Mouse (Mus musculus): ENCODE measurements at regions not wholly inside any gene's neighbourhood (a gene's known extent, or its start where the extent isn't known, plus 50 kb on each side); places are given as distances from the start of the nearest gene placed in this dataset.

DNA sequence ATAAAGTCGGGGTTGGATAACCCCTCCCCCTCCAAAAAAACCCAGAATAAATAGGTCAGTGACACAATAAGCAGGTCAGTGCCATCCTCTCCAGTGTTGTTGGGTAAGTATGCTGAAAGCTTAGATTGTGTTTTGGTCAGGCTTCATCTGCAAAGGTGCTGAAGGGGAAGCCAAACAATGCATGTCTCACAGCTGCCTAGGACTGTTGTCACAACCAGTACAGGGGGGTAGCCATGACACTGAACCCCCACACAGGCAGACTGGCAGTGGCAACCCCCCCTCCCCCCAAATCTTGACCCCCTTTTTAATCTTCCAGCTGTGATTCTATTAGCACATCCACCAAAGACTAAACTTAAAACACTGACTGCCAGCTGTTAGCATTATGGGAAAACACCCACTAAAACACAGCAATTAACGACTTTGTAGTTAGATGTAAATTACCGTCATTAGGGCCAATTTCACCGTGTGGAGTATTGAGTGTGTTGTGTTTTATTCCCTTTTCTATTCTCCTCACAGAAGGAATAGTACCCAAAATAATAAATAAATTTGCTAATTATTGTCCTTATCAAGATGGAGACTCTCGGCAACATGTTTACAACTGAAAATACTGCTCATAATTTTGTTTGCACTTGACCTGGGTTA is 105.5 kb upstream of the Ufm1 start:
- DNase-seq (ENCODE audit: low read depth, low spot score), result no peak

DNA sequence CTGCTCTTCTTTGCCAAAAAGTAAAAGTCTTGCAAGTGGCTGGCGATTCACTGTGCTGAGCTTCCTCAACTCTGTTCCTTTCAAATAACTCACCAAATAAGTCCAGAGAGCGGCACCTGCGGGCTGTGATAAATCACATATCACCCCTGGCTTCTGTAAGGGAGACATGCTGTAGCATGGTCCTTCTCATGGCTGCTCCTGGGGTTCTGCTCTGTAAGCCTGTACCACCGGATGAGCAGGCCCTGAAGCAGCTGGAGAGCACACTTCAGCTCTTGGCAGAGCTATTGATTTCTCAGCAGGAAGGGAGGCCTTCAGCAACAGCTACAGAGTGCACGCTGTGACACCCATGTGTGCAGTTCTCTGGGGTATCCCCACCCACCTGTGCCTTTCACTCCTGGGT is 101.5 kb upstream of the Ufm1 start:
- no peak for DNase-seq (ENCODE audit: low read depth, low spot score)

DNA sequence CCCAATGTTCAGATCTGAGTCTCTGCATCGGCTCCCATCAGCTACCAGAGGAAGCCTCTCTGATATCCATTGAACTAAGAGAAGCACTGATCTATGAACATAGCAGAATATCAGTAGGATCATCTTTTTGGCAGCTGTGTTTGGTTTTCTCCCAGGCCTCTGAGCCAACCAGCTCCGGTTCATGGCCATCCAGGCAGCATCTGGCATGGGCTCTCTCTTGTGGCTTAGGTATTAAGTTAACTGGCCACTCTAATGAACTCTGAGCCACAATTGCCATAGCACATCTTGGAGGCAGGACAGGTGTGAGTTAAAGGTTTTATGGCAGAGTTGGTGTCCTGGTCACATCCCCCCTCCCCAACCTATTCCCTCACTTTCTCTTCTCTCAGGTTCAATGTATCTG is 90.2 kb upstream of the Ufm1 start:
- DNase-seq (ENCODE audit: low read depth, low spot score), result no peak

DNA sequence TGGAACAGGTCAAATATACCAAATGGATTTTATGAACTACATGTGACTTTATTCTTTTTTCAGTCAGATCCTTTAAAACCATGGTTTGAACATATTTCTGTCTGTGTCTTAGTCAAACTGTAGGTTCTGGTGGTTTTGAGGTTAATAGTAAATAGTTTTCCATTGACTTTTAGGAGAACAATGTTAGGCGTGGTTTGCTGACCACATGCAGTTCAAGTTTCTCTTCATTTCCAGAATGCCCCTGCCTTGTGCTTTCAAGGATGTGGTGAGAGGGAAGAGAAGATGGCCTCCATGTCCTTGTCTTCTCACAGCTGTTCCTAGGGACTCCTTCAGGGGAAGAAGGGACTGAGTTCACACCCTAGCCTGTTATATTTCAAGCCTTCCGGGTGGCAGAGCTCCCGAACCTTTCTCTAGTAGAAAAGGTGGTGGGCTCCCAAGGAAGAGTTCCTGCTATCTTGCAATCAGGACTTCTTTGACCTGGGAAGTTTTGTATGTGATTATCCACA is 76.1 kb upstream of the Ufm1 start:
- no peak for DNase-seq (ENCODE audit: low read depth, low spot score)

DNA sequence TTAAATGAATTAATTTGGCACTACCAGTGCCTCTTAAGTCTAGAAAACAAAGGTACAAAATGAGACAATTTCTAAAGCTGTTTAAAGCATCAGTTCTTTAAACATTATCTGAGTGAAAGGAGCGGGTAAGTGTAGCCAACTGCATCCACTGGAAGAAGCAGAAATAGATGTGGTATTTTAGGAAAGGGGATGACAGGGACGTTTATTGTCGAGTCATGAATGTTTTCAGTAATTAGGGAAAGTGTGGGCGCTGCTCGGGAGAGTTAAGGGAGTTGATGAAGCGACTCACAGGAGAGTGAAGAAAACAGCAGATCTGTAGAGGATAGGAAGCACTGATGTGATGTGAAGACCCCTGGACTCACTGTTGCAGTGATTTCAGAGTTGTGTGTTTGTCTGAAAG is 68.1 kb upstream of the Ufm1 start:
- no peak for DNase-seq (ENCODE audit: low read depth, low spot score)

DNA sequence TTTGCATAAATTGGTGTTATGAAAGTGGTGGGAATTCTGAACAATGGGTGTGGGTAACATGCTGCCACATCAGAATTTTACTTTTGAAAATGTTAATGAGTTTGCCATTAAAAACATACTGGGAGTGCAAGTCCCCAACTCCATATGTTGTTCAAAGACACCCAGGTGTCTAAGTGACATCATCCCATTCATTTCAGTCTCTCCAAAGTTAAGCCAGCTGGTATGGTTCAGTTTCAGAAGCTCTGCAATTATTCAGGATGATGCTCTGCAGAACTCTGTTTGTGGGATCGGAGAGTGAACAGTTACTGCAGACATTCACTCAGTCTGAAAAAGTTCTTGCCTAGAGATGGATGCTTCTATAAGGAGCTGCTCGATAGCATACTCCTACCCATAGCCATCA is 56.3 kb upstream of the Ufm1 start:
- DNase-seq (ENCODE audit: low read depth, low spot score), result no peak

DNA sequence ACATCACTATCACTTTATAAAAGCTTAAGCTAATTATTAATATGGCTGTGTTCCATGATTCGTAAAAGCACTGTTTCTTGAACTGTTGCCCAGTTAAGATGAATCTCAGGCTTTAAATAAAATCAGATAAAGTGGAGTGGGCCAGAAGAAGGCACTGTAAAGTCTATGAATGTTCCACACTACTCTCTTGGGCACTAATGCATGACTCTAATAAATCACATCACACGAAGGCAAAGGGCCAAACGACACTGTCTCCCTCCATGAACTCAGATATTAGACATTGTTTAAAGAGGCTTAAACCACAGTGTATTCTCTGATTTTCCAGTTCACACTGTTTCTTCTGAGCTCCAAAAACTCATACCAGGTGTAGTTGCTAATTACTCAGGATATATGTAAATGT is 55.9 kb upstream of the Ufm1 start:
- no peak for DNase-seq (ENCODE audit: low read depth, low spot score)

DNA sequence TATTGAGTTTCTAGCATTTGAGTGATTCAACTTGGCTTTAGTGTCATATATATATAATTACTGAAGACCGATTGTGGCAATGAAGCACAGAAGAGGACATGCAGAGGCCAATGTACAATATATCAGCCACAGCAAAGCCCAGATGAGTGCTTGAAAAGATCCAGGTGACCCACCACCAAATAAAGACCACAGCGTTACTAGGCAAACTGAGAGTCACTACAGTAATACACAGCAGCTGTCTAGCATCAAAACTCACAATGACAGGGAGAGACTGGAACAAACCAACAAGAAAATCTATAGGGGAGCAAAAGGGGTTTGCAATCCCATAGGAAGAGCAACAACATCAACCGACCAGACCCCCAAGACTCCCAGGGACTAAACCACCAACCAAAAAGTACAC is 54.3 kb upstream of the Ufm1 start:
- DNase-seq (ENCODE audit: low read depth, low spot score), result no peak

DNA sequence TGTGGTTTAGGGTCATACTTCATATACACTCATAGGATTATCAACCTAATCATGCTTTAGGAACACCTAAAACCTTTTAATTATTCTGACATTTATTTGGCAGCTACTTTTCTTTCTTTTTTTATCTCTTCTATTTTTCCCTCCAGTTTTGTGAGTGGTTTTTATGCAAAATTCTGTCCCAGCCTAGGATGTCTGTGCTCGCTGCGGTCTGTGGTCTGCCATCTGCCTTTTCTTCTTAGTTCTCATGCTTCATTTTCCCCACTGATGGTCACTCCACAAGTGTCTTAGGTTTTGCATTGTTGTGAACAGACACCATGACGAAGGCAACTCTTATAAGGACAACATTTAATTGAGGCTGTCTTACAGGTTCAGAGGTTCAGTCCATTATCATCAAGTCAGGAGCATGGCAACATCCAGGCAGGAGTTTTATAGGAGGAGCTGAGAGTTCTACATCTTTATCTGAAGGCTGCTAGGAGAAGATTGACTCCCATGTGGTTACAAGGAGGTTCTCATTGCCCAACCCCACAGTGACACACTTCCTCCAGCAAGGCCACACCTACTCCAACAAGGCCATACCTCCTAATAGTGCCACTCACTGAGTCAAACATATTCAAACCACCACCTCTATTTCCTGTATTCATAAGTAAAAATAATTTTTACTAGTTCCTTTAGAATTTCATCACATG is 50.5 kb upstream of the Ufm1 start:
- no peak for DNase-seq (ENCODE audit: low read depth, low spot score)

Data from R1 (cell line).